Mouse (Mus musculus): ENCODE data around the gene Ccnf.

Ccnf gene

GRCm38 (mm10) chr17:24199252-24199651, 52.0 kb downstream of the Ccnf start:
- DNase-seq: no peak

GRCm38 (mm10) chr17:24197032-24197824, 54.1 kb downstream of the Ccnf start:
- no peak for DNase-seq

GRCm38 (mm10) chr17:24195349-24195748, 55.9 kb downstream of the Ccnf start:
- DNase-seq: no peak

GRCm38 (mm10) chr17:24193769-24194168, 57.5 kb downstream of the Ccnf start:
- DNase-seq: no peak

GRCm38 (mm10) chr17:24193268-24193667, 58.0 kb downstream of the Ccnf start:
- DNase-seq: no peak

- no peak for DNase-seq
These were observed 58.4 kb downstream of the Ccnf start for GRCm38 (mm10) chr17:24192848-24193247.

GRCm38 (mm10) chr17:24191481-24191880, 59.8 kb downstream of the Ccnf start:
- no peak for DNase-seq

- no peak for DNase-seq
These were observed 60.4 kb downstream of the Ccnf start for GRCm38 (mm10) chr17:24190934-24191333.

- no peak for DNase-seq
These were observed 77.0 kb downstream of the Ccnf start for GRCm38 (mm10) chr17:24174259-24174658.

GRCm38 (mm10) chr17:24173423-24173822, 77.9 kb downstream of the Ccnf start:
- DNase-seq: peak; percentile 81
